Mouse (Mus musculus) frontal cortex, adult (tissue): Measurements from ENCODE around the gene Lrrc1.
"Not testable (repeated sequence)": the region's sequence is repeated elsewhere in the genome, so short reads cannot be mapped to it uniquely, and the experiment has no call there.

ENCODE experiments used
- ATAC-seq: cut with Nextera tagmentation; 2 replicates; pipeline ENCODE4 v1.9.2; 2017; ENCODE audit warnings: mild to moderate bottlenecking, moderate library complexity, mixed read lengths; ENCODE audit not compliant: low TSS enrichment

Gene Lrrc1

DNA sequence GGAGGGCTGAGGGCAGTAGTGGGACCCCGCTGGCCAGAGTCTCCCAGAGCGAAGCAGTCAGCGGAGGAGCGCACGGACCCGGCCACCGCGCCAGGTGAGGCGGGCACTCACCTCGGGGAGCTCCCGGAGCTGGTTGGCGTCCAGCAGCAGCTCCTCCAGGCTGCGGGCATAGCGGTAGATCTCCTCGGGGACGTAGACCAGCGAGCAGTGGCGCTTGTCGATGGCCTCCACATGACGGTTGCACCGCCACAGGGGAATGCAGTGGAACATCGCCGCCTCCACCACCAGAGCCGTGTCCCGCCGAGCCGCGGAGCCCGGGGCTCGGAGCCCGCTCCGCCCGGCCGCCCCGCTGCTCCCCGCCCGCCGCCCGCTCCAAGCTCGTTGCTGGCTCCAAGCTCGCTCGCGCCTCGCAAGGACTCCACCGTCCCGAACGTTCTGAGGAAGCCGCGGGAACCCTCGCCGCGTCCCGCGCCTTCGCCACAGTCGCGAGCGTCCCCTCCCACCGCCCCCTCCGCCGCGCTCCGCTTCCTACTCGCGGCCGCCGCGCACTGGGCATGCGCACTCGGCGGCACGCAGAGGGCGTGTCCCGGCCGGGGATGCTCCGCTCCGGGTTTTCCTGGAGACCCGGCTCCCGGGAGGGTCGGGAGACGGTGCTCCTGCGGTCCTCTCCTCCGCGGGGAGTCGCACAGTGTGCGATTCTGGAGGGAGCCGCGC is at the start of gene Lrrc1:
Gene Lrrc1 (minus strand): TSS at position 517 of the 714 bp plus-strand sequence.
- peak; percentile 94 for ATAC-seq

DNA sequence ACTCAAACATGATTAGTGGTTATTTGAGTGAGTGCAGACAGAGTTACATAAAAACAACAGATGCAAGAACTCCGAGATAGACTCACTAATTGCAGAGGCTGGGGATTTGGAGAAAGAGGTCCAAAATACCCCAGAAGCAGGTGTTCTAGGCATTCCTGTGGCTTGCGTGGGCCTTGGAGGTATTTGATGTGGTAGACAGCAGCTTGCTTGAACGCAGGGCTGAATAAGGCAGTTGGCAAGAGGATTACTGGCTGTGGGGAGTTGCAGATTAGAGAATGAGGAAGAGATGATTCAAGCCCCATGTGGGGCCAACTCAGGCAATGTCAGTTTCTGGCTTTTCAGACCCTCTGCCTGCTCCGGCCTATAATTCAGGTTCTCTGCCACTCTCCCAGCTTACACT is 47.8 kb upstream of the Lrrc1 start:
- ATAC-seq: no peak

GRCm38 (mm10) chr9:77589496-77589895 is 44.8 kb upstream of the Lrrc1 start:
- no peak for ATAC-seq

DNA sequence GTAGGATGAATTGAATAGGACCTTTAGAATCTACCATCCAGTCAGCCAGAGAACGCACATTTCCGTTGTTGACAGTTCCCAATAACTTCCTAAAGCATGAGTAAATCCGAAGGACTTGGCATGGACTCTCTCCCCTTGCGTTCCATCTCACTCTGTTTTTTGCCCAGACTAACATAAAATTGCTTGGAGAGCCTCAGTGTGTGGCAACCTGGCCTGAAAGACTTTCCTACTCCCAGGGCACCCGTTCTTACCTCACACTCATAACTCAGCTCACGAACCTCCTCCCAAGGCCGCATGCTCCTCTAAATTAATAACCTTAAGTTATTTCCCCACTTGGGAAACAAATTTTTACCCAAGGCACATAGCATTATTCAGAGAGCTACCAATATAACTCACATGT is 42.9 kb upstream of the Lrrc1 start:
- ATAC-seq: no peak

- no peak for ATAC-seq
Measured at GRCm38 (mm10) chr9:77586806-77587591, 42.3 kb upstream of the Lrrc1 start.

DNA sequence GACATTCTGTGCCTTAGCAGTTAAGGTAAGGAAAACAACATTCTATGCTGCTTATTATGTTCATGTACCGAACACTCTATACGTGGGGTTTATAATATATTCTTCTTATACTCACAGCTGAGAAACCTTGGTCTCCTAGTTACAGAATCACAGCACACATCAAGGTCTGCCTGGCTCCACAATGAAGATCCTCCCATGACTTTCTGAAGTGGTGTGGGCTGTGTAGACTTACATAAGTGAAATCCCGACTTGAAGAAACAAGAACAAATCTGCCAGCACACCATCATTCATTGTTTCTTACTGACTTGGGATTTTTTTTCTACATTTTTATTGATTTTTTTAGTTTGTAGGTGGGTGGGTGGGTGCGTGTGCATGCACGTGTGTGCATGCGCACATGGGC is 40.1 kb upstream of the Lrrc1 start:
- ATAC-seq: peak; percentile 81; the same call in 1 of the 2 replicates

GRCm38 (mm10) chr9:77583302-77583701 is 38.6 kb upstream of the Lrrc1 start:
- no peak for ATAC-seq

- no peak for ATAC-seq
Measured at GRCm38 (mm10) chr9:77579827-77580226, 35.2 kb upstream of the Lrrc1 start.

DNA sequence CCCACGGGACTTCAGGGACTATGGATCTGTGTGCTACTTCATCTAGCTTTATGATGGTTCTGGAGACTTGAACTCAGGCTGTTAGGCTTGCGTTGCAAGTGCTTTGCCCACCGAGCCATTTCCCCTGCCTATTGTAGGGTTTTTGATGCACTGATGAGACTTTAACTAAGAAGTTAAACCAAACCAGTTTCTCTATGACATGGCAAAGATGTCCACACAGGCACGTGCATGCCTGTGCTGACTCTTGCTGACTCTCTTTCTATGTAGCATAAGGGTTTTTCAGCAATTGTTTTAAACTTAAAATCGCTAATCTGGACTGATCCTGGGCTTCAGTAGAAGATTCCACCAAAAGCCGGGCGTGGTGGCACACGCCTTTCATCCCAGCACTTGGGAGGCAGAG is 33.3 kb upstream of the Lrrc1 start:
- no peak for ATAC-seq

- no peak for ATAC-seq
Measured at GRCm38 (mm10) chr9:77577409-77577808, 32.7 kb upstream of the Lrrc1 start.

DNA sequence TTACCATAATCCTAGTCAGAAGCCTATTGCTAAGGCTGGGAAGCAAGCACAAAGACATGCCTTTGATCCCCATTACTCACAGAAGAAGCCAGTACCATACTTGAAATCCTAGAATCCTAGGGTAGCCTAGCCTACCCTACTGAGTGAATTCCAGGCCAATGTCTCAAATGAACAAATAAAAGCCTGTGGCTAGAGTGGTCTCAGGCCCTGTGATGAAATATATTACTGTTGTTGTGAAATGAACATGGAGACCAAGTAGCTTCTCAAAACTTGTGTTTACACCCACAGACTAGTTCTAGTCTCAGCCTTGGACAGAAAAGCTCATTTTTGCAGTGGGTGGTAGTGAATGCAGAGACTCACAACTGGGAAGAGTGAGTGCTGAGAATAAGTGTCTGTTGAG is 31.6 kb upstream of the Lrrc1 start:
- ATAC-seq: no peak

DNA sequence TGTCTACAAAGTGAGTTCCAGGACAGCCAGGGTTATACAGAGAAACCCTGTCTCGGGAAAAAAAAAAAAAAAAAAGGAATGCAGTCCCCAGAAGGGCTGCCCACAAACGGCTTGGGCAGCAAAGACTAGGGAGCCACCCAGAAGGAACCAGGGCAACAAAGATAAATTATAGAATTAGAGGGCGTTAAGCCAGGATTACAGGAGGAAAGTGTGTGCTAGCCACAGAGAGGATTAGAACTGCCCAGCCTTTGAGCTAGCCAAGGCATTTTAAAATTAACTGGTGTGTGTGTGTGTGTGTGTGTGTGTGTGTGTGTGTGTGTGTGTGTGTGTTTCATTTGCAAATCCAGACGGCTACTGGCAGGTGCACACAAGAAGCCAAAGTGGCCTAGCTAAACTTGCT is 30.3 kb upstream of the Lrrc1 start:
- not testable (repeated sequence) for ATAC-seq

DNA sequence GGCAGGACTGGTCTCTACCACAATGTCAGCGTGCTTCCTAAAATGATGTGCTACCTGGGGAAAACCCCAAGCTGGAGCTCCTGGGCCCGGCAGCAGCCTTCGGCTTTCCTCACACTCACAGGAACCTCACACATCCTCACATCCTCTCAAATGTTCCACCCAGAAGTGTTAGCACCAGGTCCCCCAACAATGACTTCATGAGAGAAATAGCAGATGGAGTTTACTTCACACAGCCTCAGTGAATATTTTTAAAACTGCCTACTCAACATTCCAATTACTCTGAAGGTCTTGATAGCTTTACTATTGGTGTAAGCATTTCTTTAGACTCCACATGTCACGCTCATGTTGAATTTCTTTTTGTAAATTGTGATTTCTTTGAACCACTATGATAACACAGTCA is 27.2 kb upstream of the Lrrc1 start:
- ATAC-seq: peak; percentile 16; the same call in 1 of the 2 replicates

DNA sequence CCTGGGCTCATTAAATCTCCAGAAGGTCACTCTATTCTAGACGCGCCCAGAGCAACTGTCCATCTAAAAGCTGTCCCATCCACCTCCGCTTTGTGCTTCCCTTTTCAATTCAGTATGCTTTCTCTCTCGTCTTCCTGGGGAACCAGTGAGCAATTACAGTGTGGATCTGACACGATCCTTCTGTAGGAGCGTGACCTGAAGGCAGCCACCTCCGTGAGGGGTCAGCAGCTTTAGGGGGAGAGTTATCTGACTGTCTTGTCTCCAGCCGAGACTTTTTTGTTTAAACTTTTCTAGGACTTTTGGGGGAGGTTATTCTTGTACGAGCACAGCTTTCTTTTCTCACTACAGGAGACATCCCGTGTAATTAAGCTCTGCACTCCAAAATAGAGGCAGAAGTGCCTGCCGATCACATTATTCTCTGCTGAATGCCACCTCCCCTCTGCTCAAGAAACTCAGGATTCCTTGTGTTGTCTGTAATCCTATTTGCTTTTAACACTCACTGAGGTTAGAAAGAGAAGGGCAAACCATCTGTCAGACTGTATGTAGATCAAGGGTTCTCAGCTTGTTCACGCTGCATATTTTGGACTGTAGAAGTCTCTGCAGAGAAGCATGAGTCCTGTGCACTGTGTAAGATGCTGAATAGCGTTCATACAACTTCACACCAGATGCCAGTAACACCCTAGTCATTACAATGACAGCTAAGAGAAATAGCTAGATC is 24.3 kb upstream of the Lrrc1 start:
- ATAC-seq: peak; percentile 31

GRCm38 (mm10) chr9:77561827-77562226 is 17.2 kb upstream of the Lrrc1 start:
- no peak for ATAC-seq

DNA sequence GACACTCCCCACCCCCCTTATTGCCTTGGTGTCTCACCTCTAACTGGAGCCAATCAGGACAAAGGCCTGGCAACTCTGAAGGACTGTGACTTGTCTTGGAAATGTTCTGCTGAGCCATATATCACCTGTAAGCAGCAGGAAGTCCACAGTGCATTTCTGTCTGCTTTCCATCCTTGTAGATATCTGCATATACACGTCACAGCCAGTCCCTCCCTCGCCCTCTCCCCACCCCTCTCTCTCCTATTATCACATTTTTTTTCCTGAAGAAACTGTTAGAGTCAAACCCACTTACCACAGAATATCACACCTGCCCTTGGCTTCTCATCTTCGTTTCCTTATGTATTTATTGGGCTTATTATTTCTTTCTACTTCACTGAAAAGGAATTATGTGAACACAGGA is 13.3 kb upstream of the Lrrc1 start:
- no peak for ATAC-seq

DNA sequence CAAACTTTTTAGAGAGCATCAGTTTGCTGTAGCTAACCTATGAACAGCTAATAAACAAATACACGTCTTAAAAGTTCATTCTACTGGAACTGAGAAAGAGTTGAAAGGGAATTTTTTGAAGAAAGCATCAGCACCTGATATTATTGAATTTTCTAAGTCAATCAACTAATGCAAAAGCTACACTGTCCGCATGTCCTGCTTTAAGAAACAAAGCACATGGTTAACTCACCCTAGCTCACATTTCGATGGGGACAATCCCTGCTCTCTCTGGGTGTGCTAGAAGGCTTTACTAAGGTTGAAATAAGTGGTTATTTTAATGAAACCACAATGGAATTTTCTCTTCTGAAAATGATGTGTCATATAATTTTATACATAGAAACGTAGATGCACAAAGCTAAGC is 12.5 kb upstream of the Lrrc1 start:
- no peak for ATAC-seq

DNA sequence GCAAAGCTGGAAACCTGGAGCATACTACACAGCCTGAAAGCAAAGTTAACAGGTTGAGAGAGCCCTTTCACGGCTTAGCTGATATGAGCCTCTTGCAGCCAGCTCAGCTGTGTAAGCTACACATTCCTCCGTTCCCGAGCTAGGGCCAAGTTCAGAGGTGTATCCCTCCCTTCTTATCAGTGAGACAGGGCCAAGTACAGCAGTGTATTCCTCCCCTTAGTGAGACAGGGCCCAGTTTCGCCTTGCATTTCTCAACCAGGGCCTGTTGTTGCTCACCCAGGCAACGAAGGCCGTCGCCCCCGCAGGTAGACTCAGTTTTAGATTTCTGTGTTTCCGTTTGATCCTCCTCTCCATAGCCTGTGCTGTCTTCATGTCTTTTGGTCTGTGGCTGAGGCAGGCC is 11.8 kb upstream of the Lrrc1 start:
- ATAC-seq: no peak

DNA sequence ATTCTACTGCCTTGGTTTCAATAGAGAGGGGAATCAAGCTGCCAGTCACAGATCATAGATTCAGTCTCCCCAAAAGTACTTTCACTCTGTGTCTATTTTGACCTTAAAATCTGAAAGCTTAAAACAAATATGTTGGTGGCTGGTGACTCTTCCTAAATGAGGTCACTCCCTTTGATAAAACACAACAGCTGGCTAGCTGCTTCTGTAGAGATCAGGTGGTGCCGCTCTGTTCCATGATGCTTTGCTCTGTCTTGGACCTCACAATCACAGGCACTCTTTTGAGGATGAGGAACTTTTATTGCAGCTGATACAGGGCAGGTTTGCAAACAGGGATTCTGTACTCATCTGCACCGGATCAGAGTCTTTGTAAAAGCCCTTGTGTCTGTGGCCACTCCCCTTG is 8.8 kb upstream of the Lrrc1 start:
- no peak for ATAC-seq

DNA sequence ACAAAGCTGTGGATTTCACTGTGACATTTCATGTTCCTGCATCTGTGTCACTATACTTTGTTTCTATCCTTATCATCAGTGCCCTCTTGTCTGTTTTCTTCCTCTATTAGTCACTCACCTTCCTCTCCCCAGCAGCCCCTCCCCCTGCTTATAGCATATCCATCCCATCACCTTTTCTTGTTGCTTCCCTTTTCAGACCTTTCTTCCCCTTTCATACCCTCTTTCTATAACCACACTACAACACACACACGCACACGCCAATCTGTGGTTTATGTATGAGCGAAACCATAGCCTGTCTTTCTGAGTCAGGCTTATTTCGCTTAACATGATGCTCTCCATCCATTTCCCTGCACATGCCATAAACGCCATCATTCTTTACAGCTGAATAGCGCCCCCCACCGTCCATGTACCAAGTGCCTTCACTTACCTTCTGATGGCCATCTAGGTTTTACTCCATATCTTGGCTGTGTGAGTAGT is 6.4 kb upstream of the Lrrc1 start:
- ATAC-seq: no peak

DNA sequence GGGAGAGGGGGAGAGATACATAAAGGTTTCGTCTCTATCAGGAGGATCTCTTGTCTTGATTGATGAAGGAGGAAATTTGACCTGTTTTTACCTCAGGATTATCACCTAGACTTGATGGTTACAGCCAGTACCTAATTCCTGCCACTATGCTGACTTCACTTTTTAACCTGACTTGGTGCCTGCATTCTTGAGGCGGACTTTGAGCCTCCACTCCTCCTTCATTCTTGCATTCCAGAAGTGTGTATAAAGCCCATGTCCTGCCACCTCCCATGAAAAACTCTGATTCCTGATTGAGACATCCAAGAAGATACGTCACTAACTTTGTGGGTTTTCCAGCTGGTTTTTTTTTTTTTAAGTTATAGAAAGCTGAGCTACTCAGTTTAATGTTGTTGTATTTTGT is 1.3 kb upstream of the Lrrc1 start:
- ATAC-seq: no peak

DNA sequence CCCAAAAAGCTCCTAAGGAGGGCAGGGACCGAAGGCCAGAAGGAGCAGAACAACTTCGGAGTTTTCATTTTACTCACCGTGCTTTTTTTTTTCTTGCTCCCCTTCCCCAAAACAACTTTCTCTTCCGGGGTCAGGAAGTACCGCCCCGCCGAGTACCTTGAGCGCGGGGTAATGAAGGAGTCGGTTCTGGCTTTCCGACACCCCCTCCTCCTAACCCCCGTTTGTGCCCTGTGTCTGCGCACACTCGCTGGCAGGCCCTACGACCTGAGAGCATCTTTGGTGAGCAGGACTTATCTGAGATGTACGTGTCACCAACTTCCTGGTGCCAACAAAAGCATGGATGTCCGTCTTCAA is 375 bp upstream of the Lrrc1 start:
- peak; percentile 32; the same call in 1 of the 2 replicates for ATAC-seq
